Mouse (Mus musculus): Measurements from ENCODE around the gene B4galnt1. TPM values are rescaled to one million over a fixed set of nuclear protein-coding genes. Genes with fewer than 3 reads are reported as not detected.

Gene B4galnt1
- total RNA-seq, 2 experiments from 2014 or later: 1.5 to 1.9 TPM

Other genes with a start within 250 kb of the B4galnt1 start
- 100 to 1,000 TPM in 1 of 2 experiments, 10 to 100 TPM in 1; 98.5 to 102 TPM for gene Ctdsp2, start 186.5 kb upstream of the B4galnt1 start, total RNA-seq (2021)
- under 1 TPM; 0.51 to 0.64 TPM for gene Avil, start 164.5 kb upstream of the B4galnt1 start, total RNA-seq (2021)
- gene Tsfm, start 134.4 kb upstream of the B4galnt1 start, total RNA-seq (2021): 10 to 100 TPM; 24.8 to 27.9 TPM
- gene Mettl1, start 123.8 kb upstream of the B4galnt1 start, total RNA-seq (2021): 10 to 100 TPM; 11.1 to 14.8 TPM
- gene Eef1akmt3, start 123.7 kb upstream of the B4galnt1 start, total RNA-seq (2021): under 1 TPM; 0.27 to 0.43 TPM
- gene Cyp27b1, start 117.0 kb upstream of the B4galnt1 start, total RNA-seq (2021): under 1 TPM; 0.10 to 0.16 TPM
- gene March9, start 105.0 kb upstream of the B4galnt1 start, total RNA-seq (2021): 1 to 10 TPM in 1 of 2 experiments, under 1 TPM in 1; 0.82 to 1.2 TPM
- 10 to 100 TPM; 62.5 to 84.0 TPM for gene Cdk4, start 101.7 kb upstream of the B4galnt1 start, total RNA-seq (2021)
- 10 to 100 TPM; 26.5 to 31.6 TPM for gene Tspan31, start 95.0 kb upstream of the B4galnt1 start, total RNA-seq (2021)
- 1 to 10 TPM; 3.4 to 6.7 TPM for gene Agap2, start 89.9 kb upstream of the B4galnt1 start, total RNA-seq (2021)
- 10 to 100 TPM; 20.3 to 23.5 TPM for gene Os9, start 44.1 kb upstream of the B4galnt1 start, total RNA-seq (2021)
- 1 to 10 TPM; 3.7 to 7.6 TPM for gene Slc26a10, start 15.4 kb downstream of the B4galnt1 start, total RNA-seq (2021)
- 10 to 100 TPM; 13.9 to 14.4 TPM for gene Arhgef25, start 24.9 kb downstream of the B4galnt1 start, total RNA-seq (2021)
- gene Dtx3, start 30.5 kb downstream of the B4galnt1 start, total RNA-seq (2021): 10 to 100 TPM; 22.2 to 24.8 TPM
- 1 to 10 TPM; 6.3 to 7.6 TPM for gene Pip4k2c, start 46.4 kb downstream of the B4galnt1 start, total RNA-seq (2021)
- under 1 TPM; 0.45 to 0.53 TPM for gene Kif5a, start 98.1 kb downstream of the B4galnt1 start, total RNA-seq (2021)
- gene Dctn2, start 101.1 kb downstream of the B4galnt1 start, total RNA-seq (2021): 100 to 1,000 TPM in 1 of 2 experiments, 10 to 100 TPM in 1; 99.8 to 103 TPM
- gene Mbd6, start 123.8 kb downstream of the B4galnt1 start, total RNA-seq (2021): 10 to 100 TPM; 16.1 to 17.1 TPM
- 10 to 100 TPM; 50.3 to 56.0 TPM for gene Mars, start 146.6 kb downstream of the B4galnt1 start, total RNA-seq (2021)
- 1 to 10 TPM; 1.3 to 2.1 TPM for gene Arhgap9, start 156.7 kb downstream of the B4galnt1 start, total RNA-seq (2021)
- 1 to 10 TPM; 2.3 to 2.7 TPM for gene Gli1, start 176.7 kb downstream of the B4galnt1 start, total RNA-seq (2021)
- gene Inhbe, start 189.2 kb downstream of the B4galnt1 start, total RNA-seq (2021): not detected
- gene Inhbc, start 205.2 kb downstream of the B4galnt1 start, total RNA-seq (2021): not detected
- 10 to 100 TPM; 84.1 to 89.2 TPM for gene R3hdm2, start 215.1 kb downstream of the B4galnt1 start, total RNA-seq (2021)